Mouse (Mus musculus) forebrain, embryonic 13.5 days (tissue): Measurements from ENCODE around the gene Polr1b. TPM values are rescaled to one million over a fixed set of nuclear protein-coding genes. Genes with fewer than 3 reads are reported as not detected.

Source experiments
- ATAC-seq: fragments of 200-750 bp; cut with Nextera tagmentation; 2 replicates; pipeline ENCODE4 v1.8.0; 2017
- H3K27ac ChIP-seq: fragments of 300-500 bp; sonication (generic); 2 replicates; pipeline ENCODE4 v1.5.1; 2015; ENCODE audit warnings: inconsistent platforms, mild to moderate bottlenecking, moderate library complexity
- H3K27me3 ChIP-seq: fragments of 300-500 bp; sonication (generic); 2 replicates; pipeline ENCODE4 v1.6.1; 2015; ENCODE audit warnings: mild to moderate bottlenecking, inconsistent platforms
- H3K36me3 ChIP-seq: fragments of 300-500 bp; sonication (generic); 2 replicates; pipeline ENCODE4 v1.6.1; 2015; ENCODE audit warnings: mild to moderate bottlenecking, inconsistent platforms; ENCODE audit not compliant: poor library complexity, severe bottlenecking
- H3K4me1 ChIP-seq: fragments of 300-500 bp; sonication (generic); 2 replicates; pipeline ENCODE4 v1.6.1; 2015; ENCODE audit warnings: inconsistent platforms
- H3K4me2 ChIP-seq: fragments of 300-500 bp; sonication (generic); 2 replicates; pipeline ENCODE4 v1.6.1; 2015; ENCODE audit warnings: inconsistent platforms, mild to moderate bottlenecking, moderate library complexity
- H3K4me3 ChIP-seq: fragments of 300-500 bp; sonication (generic); 2 replicates; pipeline ENCODE4 v1.5.1; 2015; ENCODE audit warnings: mild to moderate bottlenecking, inconsistent platforms
- H3K9ac ChIP-seq: fragments of 300-500 bp; sonication (generic); 2 replicates; pipeline ENCODE4 v1.6.1; 2015; ENCODE audit warnings: mild to moderate bottlenecking, inconsistent platforms
- H3K9me3 ChIP-seq: fragments of 300-500 bp; sonication (generic); replicated peaks from 2 replicates; pipeline ENCODE4 v1.6.1; 2016; ENCODE audit warnings: inconsistent platforms
- WGBS: fragments of 180-500 bp; shearing (Covaris S2); methylation state at CpG from one replicate; pipeline ENCODE4 v1.1.7; 2015; 5-methylcytosine and 5-hydroxymethylcytosine counted together
- polyA plus RNA-seq: library from polyadenylated mRNA; unstranded; fragments of >200 nt; fragmentation: Nextera tagmentation; extraction: Ambion mirVana; gene quantifications from 2 replicates; pipeline ENCODE4 v1.2.1, GENCODE M21; 2015

The Polr1b gene
- polyA plus RNA-seq, 1 experiment from 2014 or later: 20.6 TPM

- H3K9me3 ChIP-seq: no peaks in the 10 kb centered on the region
- H3K4me1 ChIP-seq: peaks cover 6% of the 10 kb centered on the region; the same call in 1 of the 2 replicates
- H3K36me3 ChIP-seq: no peaks in the 10 kb centered on the region
- no peak overlapping the region for H3K4me2 ChIP-seq
- no peaks in the 10 kb centered on the region for H3K27me3 ChIP-seq
- no peak overlapping the region for H3K9ac ChIP-seq
- no peak overlapping the region for H3K4me3 ChIP-seq
- 62% methylated on average over 10 of the region's 10 CpGs for WGBS
- no peak for ATAC-seq
- no peak overlapping the region for H3K27ac ChIP-seq
Observed at GRCm38 (mm10) chr2:129166466-129167463, 66.0 kb downstream of the Polr1b start.

- Histone ChIP-seq H3K9me3 (no peaks in the 10 kb centered on the region), H3K4me1 (no peaks in the 10 kb centered on the region), H3K4me3 (no peak overlapping the region), H3K27ac (no peak overlapping the region), H3K27me3 (no peaks in the 10 kb centered on the region), H3K4me2 (no peak overlapping the region), H3K36me3 (no peaks in the 10 kb centered on the region), H3K9ac (no peak overlapping the region)
- WGBS: 55% methylated on average over 10 of the region's 10 CpGs
- ATAC-seq: no peak
Observed at GRCm38 (mm10) chr2:129173386-129173785, 72.6 kb downstream of the Polr1b start.

DNA sequence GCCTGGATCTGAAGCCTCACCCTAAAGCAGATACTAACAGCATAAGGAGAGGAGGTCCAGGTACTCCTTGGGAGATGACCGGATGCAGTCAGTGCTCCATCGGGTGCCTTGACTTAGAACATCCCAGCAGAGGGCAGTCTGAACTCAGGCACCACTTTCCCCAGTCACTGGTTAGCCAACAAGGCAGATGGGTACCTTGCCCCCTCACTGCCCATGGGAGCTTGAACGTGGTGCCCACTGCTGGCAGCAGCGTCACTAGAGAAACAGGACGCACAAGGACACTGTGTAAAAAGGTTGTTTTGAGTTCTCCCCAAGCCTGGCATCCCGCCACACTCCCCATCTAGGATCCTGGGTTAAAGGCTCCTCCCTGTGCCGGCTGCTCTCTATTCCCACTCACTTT is 73.7 kb downstream of the Polr1b start:
- Histone ChIP-seq H3K27ac (no peak overlapping the region), H3K27me3 (no peaks in the 10 kb centered on the region), H3K4me3 (no peak overlapping the region), H3K9me3 (no peaks in the 10 kb centered on the region), H3K4me1 (no peaks in the 10 kb centered on the region), H3K36me3 (no peaks in the 10 kb centered on the region), H3K9ac (no peak overlapping the region), H3K4me2 (no peak overlapping the region)
- WGBS: 44% methylated on average over 7 of the region's 7 CpGs
- no peak for ATAC-seq

DNA sequence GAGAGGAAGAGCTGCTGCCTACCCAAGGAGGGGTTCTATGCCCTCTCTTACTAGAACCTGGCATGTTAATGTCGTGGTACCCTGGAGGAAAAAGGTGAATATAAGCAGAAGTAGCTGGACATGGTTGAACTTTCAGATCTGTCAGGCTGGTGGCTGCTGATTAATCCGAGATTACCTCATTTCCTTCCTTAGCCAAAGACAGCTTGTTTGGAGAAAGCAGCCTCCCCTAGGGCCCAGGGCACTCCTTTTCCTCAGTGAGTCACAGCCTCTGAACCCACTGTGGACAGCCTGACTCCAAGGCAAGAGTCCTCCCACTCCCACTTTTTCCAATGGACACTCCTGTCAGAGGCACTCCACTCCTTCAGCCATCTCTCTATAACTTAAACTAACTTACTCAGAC is 74.8 kb downstream of the Polr1b start:
- Histone ChIP-seq H3K27me3 (no peaks in the 10 kb centered on the region), H3K9me3 (no peaks in the 10 kb centered on the region), H3K36me3 (no peaks in the 10 kb centered on the region), H3K4me3 (no peak overlapping the region), H3K27ac (no peak overlapping the region), H3K4me1 (no peaks in the 10 kb centered on the region), H3K9ac (no peak overlapping the region), H3K4me2 (no peak overlapping the region)
- ATAC-seq: no peak
- WGBS: 81% methylated on average over 2 of the region's 2 CpGs

Other genes starting within 250 kb of the Polr1b start
- gene Fbln7, start 238.0 kb upstream of the Polr1b start, polyA plus RNA-seq: 1.4 and 1.8 TPM in 2 replicates
- 9.3 and 10.3 TPM in 2 replicates for gene Zc3h8, start 156.9 kb upstream of the Polr1b start, polyA plus RNA-seq
- gene Zc3h6, start 133.6 kb upstream of the Polr1b start, polyA plus RNA-seq: 3.7 and 4.4 TPM in 2 replicates
- 24.1 and 24.8 TPM in 2 replicates for gene Gm10762, start 133.3 kb upstream of the Polr1b start, polyA plus RNA-seq
- 0.15 and 0.29 TPM in 2 replicates for gene Vinac1, start 52.8 kb upstream of the Polr1b start, polyA plus RNA-seq
- 21.9 and 23.4 TPM in 2 replicates for gene Ttl, start 35.1 kb upstream of the Polr1b start, polyA plus RNA-seq
- 26.9 and 27.2 TPM in 2 replicates for gene Chchd5, start 28.7 kb downstream of the Polr1b start, polyA plus RNA-seq
- gene Slc20a1, start 97.8 kb downstream of the Polr1b start, polyA plus RNA-seq: 57.2 and 59.8 TPM in 2 replicates
- 41.1 and 41.6 TPM in 2 replicates for gene Ckap2l, start 196.2 kb downstream of the Polr1b start, polyA plus RNA-seq
- gene Il1a, start 209.0 kb downstream of the Polr1b start, polyA plus RNA-seq: 0.22 and 0.23 TPM in 2 replicates